Mouse (Mus musculus): ENCODE measurements around the gene Nfe2l1.

DNA sequence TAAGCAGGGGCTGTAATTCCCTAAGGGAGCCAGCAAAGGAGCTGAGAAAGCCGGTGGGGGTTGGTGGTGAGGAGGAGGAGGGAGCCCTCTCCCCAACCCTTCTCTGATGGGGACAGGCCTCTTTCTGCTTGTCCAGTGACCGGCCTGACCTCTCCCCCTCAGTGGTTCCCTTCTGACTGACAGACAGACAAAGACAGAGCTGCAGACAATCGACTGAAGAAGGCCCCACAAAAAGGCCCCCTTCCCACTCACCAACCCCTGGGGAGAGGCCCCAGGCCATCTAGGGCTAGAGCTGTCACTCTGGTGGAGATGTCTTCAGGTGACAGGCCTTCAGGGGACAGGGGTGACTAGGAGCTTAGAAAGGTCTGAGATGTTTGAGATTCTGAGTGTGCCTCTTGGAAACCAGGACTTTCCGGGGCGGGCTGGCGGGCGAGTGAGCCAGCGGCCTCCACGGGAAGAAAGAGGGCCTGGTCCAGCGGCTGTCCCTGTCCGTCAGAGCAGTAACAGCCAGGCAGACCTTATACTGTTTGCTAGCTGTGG, 43.9 kb upstream of the Nfe2l1 start:
- TF ChIP-seq CTCF (IDR thresholded peaks at IDR 0.05; ENCODE audit: low read depth), result no peak
- no peak for TF ChIP-seq EP300 (IDR thresholded peaks at IDR 0.05; ENCODE audit: low read depth)

All from heart, postnatal 0 days (tissue).